ENCODE assay signal across 9 mouse cellular contexts in the genomic region with DNA sequence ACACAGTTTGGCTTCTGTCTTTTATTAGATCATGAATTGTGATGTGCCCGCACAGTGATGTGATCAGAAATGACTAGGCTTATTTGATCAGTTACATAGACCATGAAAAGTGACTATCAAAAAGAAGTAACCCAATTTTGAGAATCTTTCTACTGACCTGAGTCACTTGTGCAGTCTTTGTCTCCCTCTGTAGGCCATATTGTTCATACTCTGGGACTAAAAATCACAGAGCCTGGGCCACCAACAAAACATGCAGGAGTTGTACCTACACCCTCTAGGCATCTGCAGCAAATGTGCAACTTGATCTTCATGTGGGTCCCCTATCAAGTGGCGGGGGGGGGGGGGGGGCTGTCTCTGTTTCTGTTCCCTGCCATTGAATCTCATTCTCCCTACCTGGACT.
DNase-seq lines count a peak whose midpoint lies in the region; ATAC-seq and TF ChIP-seq lines count a peak whose summit lies in the region.
"Had no signal": no experiment of that assay in that cellular context is flagged by ENCODE, and none has a peak within 500 bp of the region (broad histone marks: within the 10 kb centered on the region; RNA-seq: fewer than 3 reads in every experiment).

No protein-coding gene starts in this region.

- no peaks in the 10 kb centered on the region for H3K36me3 ChIP-seq in kidney, postnatal 0 days (ENCODE audit: insufficient read depth, low read length)
- H3K36me3 ChIP-seq: lung, embryonic 15.5 days had no signal

- peak; percentile 73 for TF ChIP-seq CTCF in kidney, postnatal 0 days (IDR thresholded peaks at IDR 0.05; ENCODE audit: low read depth)

- no peak overlapping the region for H3K4me2 ChIP-seq in kidney, postnatal 0 days (ENCODE audit: low read length)
- H3K4me2 ChIP-seq: lung, embryonic 15.5 days had no signal

- H3K9ac ChIP-seq in kidney, postnatal 0 days (ENCODE audit: low read depth, low read length), result no peak overlapping the region
- H3K9ac ChIP-seq: lung, embryonic 15.5 days had no signal

- no peak overlapping the region for H3K27ac ChIP-seq in kidney, postnatal 0 days
- H3K27ac ChIP-seq: lung, embryonic 15.5 days had no signal

- intact Hi-C loops in gastrocnemius, postnatal 36 days (cut with DNase I), result no loop called here

- ATAC-seq in frontal cortex, adult (ENCODE audit: low TSS enrichment), result peak; percentile 69
- ATAC-seq in kidney, postnatal 0 days (replicated peaks; ENCODE audit: low FRiP score, low read depth), result peak; percentile 49; the same call in 1 of the 2 replicates

- WGBS in kidney, postnatal 0 days, result 40% methylated on average over 2 of the region's 2 CpGs

- DNase-seq in frontal cortex, postnatal 14 days (ENCODE audit: low spot score in 2 of 2), result no peak
- peak; percentile 29 to 32 for DNase-seq in right cerebral cortex, postnatal 10 days (ENCODE audit: low spot score in 2 of 2)
- DNase-seq in right cerebral cortex, postnatal 25 days, result no peak
- peak; percentile 79 for DNase-seq in kidney, postnatal 0 days (ENCODE audit: low spot score)
- DNase-seq in telencephalon, adult 2 months (ENCODE audit: low read depth, low spot score), result peak; percentile 19
- DNase-seq in gastrocnemius, postnatal 36 days, result no peak
- DNase-seq in adrenal gland, postnatal 14 days, result no peak

- no peaks in the 10 kb centered on the region for H3K27me3 ChIP-seq in kidney, postnatal 0 days (ENCODE audit: insufficient read depth, low read length)
- H3K27me3 ChIP-seq: lung, embryonic 15.5 days had no signal

- no peaks in the 10 kb centered on the region for H3K4me1 ChIP-seq in kidney, postnatal 0 days (replicated peaks; ENCODE audit: insufficient read depth, low read length)
- H3K4me1 ChIP-seq: lung, embryonic 15.5 days had no signal

- no peak overlapping the region for H3K4me3 ChIP-seq in kidney, postnatal 0 days (replicated peaks; ENCODE audit: low read depth, low read length)
- H3K4me3 ChIP-seq: lung, embryonic 15.5 days had no signal

- no peaks in the 10 kb centered on the region for H3K9me3 ChIP-seq in kidney, postnatal 0 days (replicated peaks; ENCODE audit: low read length)
- H3K9me3 ChIP-seq: lung, embryonic 15.5 days had no signal

Comparison
In these comparisons a context has a peak if more than half of its experiments do, and no peak if none do; other contexts are left out.
1. DNase-seq: peak in right cerebral cortex, postnatal 10 days (2 of 2), kidney, postnatal 0 days (single experiment) and telencephalon, adult 2 months (single experiment); none in frontal cortex, postnatal 14 days (0 of 2), right cerebral cortex, postnatal 25 days (single experiment), gastrocnemius, postnatal 36 days (0 of 2) and adrenal gland, postnatal 14 days (single experiment).